Mouse (Mus musculus) heart, adult 2 months (tissue): ENCODE results near the gene Pde4b. TPM values are rescaled to one million over a fixed set of nuclear protein-coding genes. Genes with fewer than 3 reads are reported as not detected.

Experiments used
- DNase-seq, 2 experiments: peaks; one replicate each; pipeline ENCODE4 v3.0.0; 2021
- H3K27ac ChIP-seq: fragments of 200-600 bp; 2 replicates; pipeline ENCODE4 v1.8.1; 2022
- H3K27me3 ChIP-seq: fragments of 200-500 bp; 2 replicates; pipeline ENCODE4 v1.6.1; 2012; ENCODE audit warnings: mild to moderate bottlenecking, low read length, inconsistent platforms, mixed read lengths; ENCODE audit not compliant: control insufficient read depth, insufficient read depth
- H3K36me3 ChIP-seq: fragments of 200-500 bp; 2 replicates; pipeline ENCODE4 v1.6.1; 2012; ENCODE audit warnings: low read length, inconsistent platforms; ENCODE audit not compliant: control insufficient read depth, insufficient read depth
- H3K4me1 ChIP-seq: fragments of 200-500 bp; 2 replicates; pipeline ENCODE4 v1.6.1; 2011; ENCODE audit warnings: low read length; ENCODE audit not compliant: control insufficient read depth, insufficient read depth
- H3K4me3 ChIP-seq: fragments of 200-600 bp; 2 replicates; pipeline ENCODE4 v1.8.1; 2022
- H3K79me2 ChIP-seq: fragments of 200-500 bp; replicated peaks from 2 replicates; pipeline ENCODE4 v1.6.1; 2012; ENCODE audit warnings: mild to moderate bottlenecking, inconsistent platforms, low read length, moderate library complexity, mixed read lengths; ENCODE audit not compliant: control insufficient read depth, insufficient read depth
- H3K9ac ChIP-seq: fragments of 200-500 bp; 2 replicates; pipeline ENCODE4 v1.6.1; 2012; ENCODE audit warnings: low read depth, mild to moderate bottlenecking, control low read depth, inconsistent platforms, low read length, mixed read lengths
- CTCF ChIP-seq: fragments of 200-600 bp; IDR thresholded peaks from 2 replicates; pipeline ENCODE4 v1.8.1; 2022; ENCODE audit warnings: antibody characterized with exemption, mild to moderate bottlenecking, moderate library complexity
- EP300 ChIP-seq: fragments of 200-500 bp; IDR thresholded peaks from 2 replicates; pipeline ENCODE4 v1.6.1; 2011; ENCODE audit warnings: low read depth, low read length, control low read depth; ENCODE audit not compliant: insufficient read depth
- POLR2A ChIP-seq: fragments of 200-500 bp; IDR thresholded peaks from 2 replicates; pipeline ENCODE4 v1.6.1; 2011; ENCODE audit warnings: mild to moderate bottlenecking, low read depth, low read length, control low read depth; ENCODE audit not compliant: insufficient read depth
- WGBS: fragments of 180-500 bp; shearing (Covaris S2); methylation state at CpG from one replicate; pipeline ENCODE4 v1.1.7; 2018; 5-methylcytosine and 5-hydroxymethylcytosine counted together
- intact Hi-C: fragments of 180-260 bp; cut with DNase I; formaldehyde crosslinking; loops from one replicate; pipeline ENCODE4 v1.15.1; 2025
- polyA plus RNA-seq: library from polyadenylated mRNA; depleted of rRNA; stranded (reverse); fragments of >200 nt; gene quantifications from 2 replicates; pipeline ENCODE4 v1.2.3, GENCODE M21; 2012
- total RNA-seq, 2 experiments: library from RNA; stranded (reverse); gene quantifications; 2 replicates each; pipeline ENCODE4 v1.2.3; 2021

Pde4b gene
- total and polyA plus RNA-seq, 3 experiments = 16.3 to 29.4 (median 28.2) TPM

GRCm38 (mm10) chr4:102424104-102424503 lies 336.8 kb downstream of the Pde4b start:
- H3K36me3 ChIP-seq = no peaks in the 10 kb centered on the region
- H3K9ac ChIP-seq = no peak overlapping the region
- no peak overlapping the region for H3K4me3 ChIP-seq
- no peak for TF ChIP-seq CTCF
- no peak for TF ChIP-seq EP300
- no peak for TF ChIP-seq POLR2A
- WGBS = 87% methylated on average over 3 of the region's 3 CpGs
- no peaks in the 10 kb centered on the region for H3K27me3 ChIP-seq
- H3K4me1 ChIP-seq = no peaks in the 10 kb centered on the region
- H3K79me2 ChIP-seq = no peaks in the 10 kb centered on the region
- intact Hi-C loops = no loop called here
- no peak overlapping the region for H3K27ac ChIP-seq
- DNase-seq = no peak

GRCm38 (mm10) chr4:102425422-102425821 lies 338.1 kb downstream of the Pde4b start:
- no peak for TF ChIP-seq CTCF
- no peak for TF ChIP-seq POLR2A
- TF ChIP-seq EP300 = no peak
- H3K27me3 ChIP-seq = no peaks in the 10 kb centered on the region
- no peak overlapping the region for H3K9ac ChIP-seq
- no peaks in the 10 kb centered on the region for H3K4me1 ChIP-seq
- DNase-seq = no peak
- no peaks in the 10 kb centered on the region for H3K79me2 ChIP-seq
- intact Hi-C loops = no loop called here
- no peak overlapping the region for H3K27ac ChIP-seq
- WGBS = 74% methylated on average over 3 of the region's 3 CpGs
- no peaks in the 10 kb centered on the region for H3K36me3 ChIP-seq
- no peak overlapping the region for H3K4me3 ChIP-seq

- DNase-seq = no peak
- Histone ChIP-seq H3K4me1 (no peaks in the 10 kb centered on the region; the same call in 1 of the 2 replicates), H3K27ac (no peak overlapping the region), H3K27me3 (no peaks in the 10 kb centered on the region), H3K36me3 (no peaks in the 10 kb centered on the region), H3K79me2 (no peaks in the 10 kb centered on the region), H3K4me3 (no peak overlapping the region), H3K9ac (no peak overlapping the region)
- intact Hi-C loops = no loop called here
- 59% methylated on average over 4 of the region's 4 CpGs for WGBS
- TF ChIP-seq EP300 (no peak), POLR2A (no peak), CTCF (no peak)
Observed at GRCm38 (mm10) chr4:102429730-102430341, 342.5 kb downstream of the Pde4b start.

- no peaks in the 10 kb centered on the region; the same call in 1 of the 2 replicates for H3K4me1 ChIP-seq
- no peak for DNase-seq
- TF ChIP-seq POLR2A (no peak), CTCF (no peak), EP300 (no peak)
- intact Hi-C loops = no loop called here
- H3K27ac ChIP-seq = no peak overlapping the region
- 24% methylated on average over 9 of the region's 9 CpGs for WGBS
- no peak overlapping the region for H3K4me3 ChIP-seq
- H3K27me3 ChIP-seq = no peaks in the 10 kb centered on the region
- no peaks in the 10 kb centered on the region for H3K36me3 ChIP-seq
- H3K79me2 ChIP-seq = no peaks in the 10 kb centered on the region
- H3K9ac ChIP-seq = no peak overlapping the region
Observed at GRCm38 (mm10) chr4:102432040-102432782, 344.9 kb downstream of the Pde4b start.

GRCm38 (mm10) chr4:102439401-102440118 lies 352.2 kb downstream of the Pde4b start:
- peak overlapping the region; percentile 66 for H3K27ac ChIP-seq
- 25% methylated on average over 5 of the region's 5 CpGs for WGBS
- DNase-seq = peak; percentile 33 to 45
- no peaks in the 10 kb centered on the region for H3K36me3 ChIP-seq
- no peaks in the 10 kb centered on the region for H3K27me3 ChIP-seq
- no peak overlapping the region for H3K9ac ChIP-seq
- intact Hi-C loops = loop anchor here (5.0 kb wide), 1 partner anchor 57 kb away; no protein-coding TSS in a partner anchor
- peaks cover 1% of the 10 kb centered on the region; the same call in 1 of the 2 replicates for H3K4me1 ChIP-seq
- H3K79me2 ChIP-seq = no peaks in the 10 kb centered on the region
- no peak for TF ChIP-seq POLR2A
- TF ChIP-seq EP300 = peak; percentile 48; the same call in 1 of the 2 replicates
- no peak for TF ChIP-seq CTCF
- no peak overlapping the region for H3K4me3 ChIP-seq
